Mouse (Mus musculus) T-helper 1 cell (primary cell): ENCODE measurements around the gene Nudt22.

Experiments
- in situ Hi-C: fragments of 300-600 bp; cut with MboI, MseI; formaldehyde crosslinking; loops from one replicate; pipeline ENCODE4 v1.15.1; 2025; ENCODE audit warnings: high pct_unique_total_duplicates

The Nudt22 gene

GRCm38 (mm10) chr19:6996006-6996405 lies at the start of gene Nudt22, which contains the start of gene Trpt1:
TSS of gene Nudt22 (minus strand) at chr19:6996117.
TSS of gene Trpt1 (plus strand) at chr19:6996131.
- in situ Hi-C loops = no loop called here

DNA sequence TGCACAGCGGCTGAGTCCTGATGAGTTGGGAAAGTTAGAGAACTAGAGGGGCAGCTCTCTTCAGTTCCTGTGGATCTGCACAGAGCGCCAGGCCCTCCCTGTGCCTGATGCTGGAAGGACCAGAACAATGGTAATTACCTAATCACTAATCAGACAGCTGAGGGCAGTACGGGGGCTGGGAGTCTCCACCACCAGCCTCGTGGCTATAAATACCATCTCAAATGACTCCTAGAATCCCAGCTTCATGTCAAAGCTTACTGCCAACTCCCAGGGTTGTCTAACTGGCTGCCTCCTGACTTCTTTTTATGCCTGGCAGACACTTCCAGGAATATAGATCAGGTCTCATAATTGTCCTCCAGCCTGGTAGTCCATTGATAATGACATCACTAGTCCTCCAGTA lies 48.8 kb upstream of the Nudt22 start:
- in situ Hi-C loops = loop anchor here (25.0 kb wide), 1 partner anchor 1693 kb away; the partner anchor contains the start of genes 1700092M07Rik, Stx5a and Wdr74

DNA sequence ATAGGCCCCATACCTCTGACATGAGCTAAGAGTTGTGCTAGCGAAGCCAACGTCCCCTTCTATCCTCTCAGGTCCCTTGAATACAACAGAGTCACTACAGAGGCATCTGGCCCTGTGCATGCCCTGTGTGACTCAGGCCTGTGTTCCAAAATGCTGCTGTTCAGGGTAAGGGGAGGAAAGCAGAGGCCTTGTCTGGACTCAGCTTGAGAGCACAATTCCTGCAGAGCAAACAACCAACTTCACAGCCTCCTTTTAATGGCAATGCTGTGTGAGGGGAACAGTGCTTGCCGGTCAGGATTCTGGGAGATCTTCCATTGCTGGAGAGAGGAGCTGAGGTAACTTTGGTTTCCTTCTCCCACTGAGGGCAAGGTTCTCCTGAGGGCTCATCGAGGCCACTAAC lies 48.4 kb upstream of the Nudt22 start:
- in situ Hi-C loops = loop anchor here (25.0 kb wide), 1 partner anchor 1693 kb away; the partner anchor contains the start of genes 1700092M07Rik, Stx5a and Wdr74

DNA sequence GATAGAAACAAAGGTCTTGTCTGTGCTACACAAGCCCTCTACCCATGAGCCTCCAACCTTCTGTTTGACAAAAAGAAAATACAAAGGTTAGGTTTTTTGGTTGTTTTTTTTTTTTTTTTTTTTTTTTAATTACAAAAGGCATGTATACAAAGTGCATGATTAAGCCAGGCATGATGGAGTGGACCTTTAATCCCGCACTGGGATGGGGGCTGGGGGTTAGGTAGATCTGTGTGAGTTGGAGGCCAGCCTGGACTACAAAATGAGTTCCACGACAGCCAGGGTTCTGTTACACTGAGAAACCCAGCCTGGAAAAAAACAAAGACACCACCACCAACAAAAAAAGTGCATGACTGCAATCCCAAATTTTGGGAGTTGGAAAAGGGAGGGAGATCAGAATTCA lies 45.3 kb upstream of the Nudt22 start:
- in situ Hi-C loops = loop anchor here (25.0 kb wide), 1 partner anchor 1696 kb away; the partner anchor contains the start of genes 1700092M07Rik, Stx5a and Wdr74

DNA sequence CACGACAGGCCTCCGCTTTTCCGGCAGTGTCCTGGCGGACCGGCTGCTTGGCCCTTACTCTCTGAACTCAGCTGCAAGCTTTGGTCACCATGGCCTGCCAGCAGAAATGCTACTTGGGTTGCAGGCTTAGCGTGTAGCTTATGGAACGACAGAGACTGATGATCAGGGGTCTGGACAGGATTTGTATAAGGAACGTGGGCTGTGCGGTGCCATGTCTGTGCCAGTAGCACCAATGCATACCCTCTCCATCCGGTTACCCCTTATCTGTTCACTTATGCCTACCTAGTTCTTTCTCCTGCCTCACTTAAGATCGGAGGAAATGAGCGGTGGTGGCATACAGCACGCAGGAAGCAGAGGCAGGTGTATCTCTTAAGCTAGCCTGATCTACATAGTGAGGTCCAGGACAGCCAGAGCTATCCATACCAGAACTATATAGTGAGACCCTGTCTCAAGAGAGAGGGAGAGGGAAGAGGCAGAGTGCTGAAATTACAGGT lies 44.8 kb upstream of the Nudt22 start:
- in situ Hi-C loops = loop anchor here (25.0 kb wide), 1 partner anchor 1697 kb away; the partner anchor contains the start of genes 1700092M07Rik, Stx5a and Wdr74

DNA sequence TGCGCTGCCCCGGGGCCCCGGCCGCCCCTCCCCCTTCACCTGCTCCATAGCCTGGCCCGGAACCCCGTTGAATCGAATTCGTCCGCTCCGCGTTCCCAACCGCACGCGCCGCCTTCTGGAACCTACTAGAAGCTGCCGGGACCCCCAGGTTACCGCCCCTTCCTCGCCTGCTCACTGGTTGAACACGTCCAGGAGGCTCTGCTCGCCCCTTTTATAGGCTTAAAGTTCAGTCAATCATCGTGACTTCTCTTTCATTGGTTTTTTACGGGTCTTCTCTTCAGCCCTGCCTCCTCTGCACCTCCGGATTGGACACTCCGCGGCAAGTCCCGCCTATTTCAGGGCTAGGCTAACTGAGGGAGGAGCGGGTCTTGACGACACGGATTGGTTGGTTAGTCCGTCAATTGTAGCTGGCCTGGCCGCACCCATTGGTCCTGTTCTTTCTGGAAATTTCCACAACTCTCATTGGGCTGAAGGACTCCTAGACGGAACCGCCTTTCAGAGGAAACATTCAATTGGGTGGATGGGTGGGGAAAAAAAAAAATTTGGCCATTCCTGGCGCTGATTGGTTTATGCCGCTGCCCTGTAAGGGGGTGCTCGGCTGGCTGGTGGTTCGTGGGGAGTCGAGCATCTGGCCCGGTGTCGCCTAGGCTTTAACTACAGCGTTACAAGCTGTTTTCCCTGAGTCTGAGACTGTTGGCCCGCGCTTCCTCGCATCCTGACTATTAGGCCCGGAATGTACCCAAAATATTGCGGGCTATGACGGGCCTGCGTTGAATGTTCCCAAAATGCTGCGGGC lies 44.1 kb upstream of the Nudt22 start, which contains the start of gene Stip1:
Gene Stip1, minus strand, starts transcription at position 127 of the 796 bp plus-strand sequence.
- in situ Hi-C loops = loop anchor here (10.0 to 25.0 kb wide), 2 partner anchors 1697 to 1865 kb away; partner anchors contain the start of genes 1700092M07Rik, Stx5a and Wdr74

DNA sequence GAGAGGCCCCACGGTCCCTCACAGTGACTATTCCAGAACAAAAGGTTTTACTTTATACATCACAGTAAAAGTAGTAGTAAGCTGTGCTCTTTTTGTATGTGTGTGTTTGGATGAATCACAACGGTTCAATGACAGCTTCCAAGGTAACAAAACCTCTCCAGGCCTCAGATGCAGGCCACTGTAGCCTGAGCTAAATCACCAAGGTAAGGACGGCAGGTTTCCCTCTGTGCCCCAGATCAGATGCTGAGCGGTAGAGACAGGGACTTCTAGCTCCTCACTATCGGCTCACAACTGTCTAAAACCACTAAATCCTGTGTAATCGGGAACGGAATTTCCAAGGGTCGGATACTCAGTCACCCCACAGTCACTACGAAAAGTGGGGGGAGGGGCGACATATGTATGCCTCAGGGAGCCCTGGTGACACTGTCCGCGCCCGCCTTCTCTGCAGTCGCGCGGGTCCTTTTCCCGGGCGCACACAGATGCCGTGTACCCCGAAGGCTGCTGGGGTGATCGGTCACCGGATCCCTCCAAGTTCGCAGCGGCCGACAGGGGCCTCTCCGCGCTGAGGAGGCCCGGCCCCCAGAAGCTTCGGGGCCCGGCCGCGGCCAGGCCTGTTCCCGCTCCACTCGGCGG lies 43.3 kb upstream of the Nudt22 start:
- in situ Hi-C loops = loop anchor here (10.0 to 25.0 kb wide), 2 partner anchors 1698 to 1866 kb away; partner anchors contain the start of genes 1700092M07Rik, Stx5a and Wdr74

GRCm38 (mm10) chr19:7034006-7034405 lies 38.1 kb upstream of the Nudt22 start:
- in situ Hi-C loops = loop anchor here (10.0 to 25.0 kb wide), 2 partner anchors 1703 to 1871 kb away; partner anchors contain the start of genes 1700092M07Rik, Stx5a and Wdr74

GRCm38 (mm10) chr19:7029531-7029930 lies 33.6 kb upstream of the Nudt22 start:
- in situ Hi-C loops = loop anchor here (25.0 kb wide), 1 partner anchor 1708 kb away; the partner anchor contains the start of genes 1700092M07Rik, Stx5a and Wdr74

- in situ Hi-C loops = loop anchor here (5.0 kb wide), 1 partner anchor 163 kb away; the partner anchor contains the start of gene Ccdc88b
These were observed 24.3 kb upstream of the Nudt22 start for GRCm38 (mm10) chr19:7020224-7020641.

GRCm38 (mm10) chr19:7019191-7019590 lies 23.3 kb upstream of the Nudt22 start, which contains the start of gene Fermt3:
TSS of gene Fermt3 (minus strand) at chr19:7019469.
- in situ Hi-C loops = loop anchor here (5.0 kb wide), 1 partner anchor 42 kb away; the partner anchor contains the start of gene Plcb3

DNA sequence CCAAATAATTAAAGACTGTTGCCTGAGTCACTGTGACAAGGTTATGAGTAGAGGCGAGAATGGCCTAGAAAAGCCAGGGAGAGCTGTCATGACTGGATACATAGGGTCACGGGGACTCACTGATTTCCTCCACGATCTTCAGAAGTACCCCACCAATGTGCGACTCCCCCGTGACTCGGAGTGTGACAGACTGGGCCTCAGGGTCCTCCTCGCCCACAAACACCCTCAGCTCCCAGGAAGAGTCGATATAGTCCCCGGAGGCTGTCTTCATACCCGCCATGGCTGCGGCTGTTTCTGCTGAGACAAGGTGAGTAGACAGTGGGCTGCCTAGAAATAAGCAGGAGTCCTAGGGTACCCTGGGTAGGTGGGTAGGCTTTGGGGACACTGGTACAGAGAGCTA lies 22.6 kb upstream of the Nudt22 start:
- in situ Hi-C loops = loop anchor here (5.0 kb wide), 1 partner anchor 41 kb away; the partner anchor contains the start of gene Plcb3

DNA sequence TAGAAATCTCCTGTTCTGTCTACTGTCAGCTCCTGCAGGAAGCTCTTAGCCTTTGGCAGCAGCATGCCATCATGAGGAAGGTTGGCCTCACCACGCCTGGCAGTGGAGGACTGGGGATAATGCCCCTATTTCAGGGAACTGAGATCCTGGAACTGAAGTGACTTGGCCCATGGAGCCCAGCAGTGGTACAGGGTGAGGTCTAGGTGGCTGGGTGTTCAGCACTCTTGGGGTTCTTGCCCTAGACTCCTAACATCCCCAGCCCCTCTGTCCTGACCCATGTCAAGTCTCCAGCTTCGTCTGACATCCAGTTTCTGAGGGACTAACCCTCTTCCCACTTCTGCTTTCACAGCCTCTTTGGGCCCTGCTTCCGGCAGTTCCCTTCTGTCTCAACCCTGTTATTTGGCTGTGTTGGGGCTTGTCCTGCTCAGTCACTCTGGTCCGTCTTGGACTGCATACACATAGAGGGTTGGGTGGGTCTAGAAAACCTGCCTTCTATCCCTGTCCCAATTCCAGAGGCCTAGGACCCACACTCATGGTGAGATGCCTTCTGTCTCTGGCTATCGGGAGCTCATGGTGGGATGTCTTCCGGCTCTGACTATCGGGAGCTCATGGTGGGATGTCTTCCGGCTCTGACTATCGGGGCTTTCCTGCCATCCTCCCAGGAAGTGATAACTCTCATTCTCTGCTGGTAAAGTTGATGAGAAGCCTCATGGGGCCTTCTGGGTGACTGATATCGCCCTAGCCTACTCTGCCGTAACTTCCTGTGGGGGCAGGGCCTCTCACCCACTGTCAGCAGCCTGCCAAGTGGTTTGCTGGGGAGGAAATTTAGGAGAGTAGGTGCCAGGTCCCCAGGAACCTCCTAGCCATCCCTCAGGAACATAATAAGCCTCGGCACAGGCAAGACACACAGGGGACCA lies 21.9 kb upstream of the Nudt22 start:
- in situ Hi-C loops = loop anchor here (5.0 kb wide), 1 partner anchor 40 kb away; the partner anchor contains the start of gene Plcb3

GRCm38 (mm10) chr19:7014481-7015135 lies 18.7 kb upstream of the Nudt22 start:
- in situ Hi-C loops = loop anchor here (5.0 kb wide), 1 partner anchor 37 kb away; the partner anchor contains the start of gene Plcb3

- in situ Hi-C loops = no loop called here
These were observed 18.1 kb upstream of the Nudt22 start for GRCm38 (mm10) chr19:7013984-7014383.

- in situ Hi-C loops = no loop called here
These were observed 16.5 kb upstream of the Nudt22 start for GRCm38 (mm10) chr19:7012426-7012825.

DNA sequence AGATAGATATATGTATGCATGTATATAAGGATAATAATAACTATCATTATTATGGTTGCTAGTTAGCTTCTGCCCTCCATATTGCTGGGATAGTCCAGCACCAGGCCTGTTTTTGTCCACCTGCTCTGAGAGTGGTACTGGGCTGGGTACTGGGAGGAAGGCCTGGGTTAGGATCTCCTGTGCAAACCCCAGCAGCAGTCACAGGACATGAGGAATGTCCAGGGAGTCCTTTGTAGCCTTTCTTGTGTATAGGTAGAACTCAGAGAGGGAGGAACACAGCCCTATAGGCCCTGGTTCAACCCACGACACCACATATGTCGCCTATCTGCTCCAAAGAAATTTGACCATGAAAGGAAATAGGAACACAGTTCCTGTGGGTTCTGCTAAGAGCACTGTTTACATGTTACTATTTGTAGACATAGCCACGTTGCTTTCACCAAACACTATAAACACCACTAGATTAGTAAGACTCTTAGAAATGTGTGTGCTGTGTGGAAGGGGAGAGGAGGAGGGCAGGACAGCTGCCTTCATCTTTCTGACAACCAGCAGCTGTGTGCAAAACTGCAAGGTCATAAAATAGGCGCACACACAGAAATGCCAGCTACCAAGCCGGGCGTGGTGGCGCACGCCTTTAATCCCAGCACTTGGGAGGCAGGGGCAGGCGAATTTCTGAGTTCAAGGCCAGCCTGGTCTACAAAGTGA lies 11.1 kb upstream of the Nudt22 start:
- in situ Hi-C loops = loop anchor here (10.0 kb wide), 1 partner anchor 352 kb away; no protein-coding TSS in a partner anchor

GRCm38 (mm10) chr19:6999360-7000063 lies 3.6 kb upstream of the Nudt22 start:
- in situ Hi-C loops = loop anchor here (10.0 kb wide), 1 partner anchor 345 kb away; no protein-coding TSS in a partner anchor
